Mouse (Mus musculus) liver, adult 2 months (tissue): ENCODE measurements around the gene Ptcd3.

Experiments
- CTCF ChIP-seq: fragments of 200-500 bp; IDR thresholded peaks from 2 replicates; pipeline ENCODE4 v1.5.1; 2011; ENCODE audit warnings: low read depth, low read length, control low read depth
- POLR2A ChIP-seq: fragments of 200-500 bp; IDR thresholded peaks from 2 replicates; pipeline ENCODE4 v1.6.1; 2011; ENCODE audit warnings: low read length, control low read depth; ENCODE audit not compliant: insufficient read depth; ENCODE audit errors: extremely low read depth

DNA sequence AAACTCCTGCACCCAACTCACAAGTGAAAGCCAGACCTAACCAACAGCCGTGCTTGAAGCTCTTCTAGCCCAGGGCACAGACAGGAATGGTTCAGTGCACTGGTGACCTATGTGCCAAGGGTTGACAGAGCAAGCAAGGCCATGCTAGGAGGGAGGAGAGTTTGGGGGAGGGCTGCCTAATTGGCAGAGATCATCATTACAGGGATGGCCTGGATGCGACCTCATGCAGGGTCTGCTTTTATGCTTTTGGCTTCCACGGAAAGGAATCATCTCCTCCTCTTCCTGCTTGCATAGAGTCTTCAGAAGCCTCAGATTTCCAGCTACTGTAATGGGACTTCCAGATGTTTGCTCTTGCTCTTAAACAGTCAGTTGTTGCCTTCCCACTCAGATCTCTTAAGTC is 41.2 kb upstream of the Ptcd3 start:
- TF ChIP-seq CTCF (no peak), POLR2A (no peak)
